Mouse (Mus musculus) forebrain, embryonic 11.5 days (tissue): Measurements from ENCODE around the gene Catsperg2. TPM values are rescaled to one million over a fixed set of nuclear protein-coding genes. Genes with fewer than 3 reads are reported as not detected.
"Not testable (repeated sequence)": the region's sequence is repeated elsewhere in the genome, so short reads cannot be mapped to it uniquely, and the experiment has no call there.

ENCODE experiments used
- ATAC-seq: fragments of 200-750 bp; cut with Nextera tagmentation; replicated peaks from 2 replicates; pipeline ENCODE4 v1.8.0; 2017; ENCODE audit warnings: moderate TSS enrichment; ENCODE audit not compliant: low FRiP score
- DNase-seq: peaks from one replicate; pipeline ENCODE4 v3.0.0-alpha.2; 2017; ENCODE audit warnings: low spot score
- H3K27ac ChIP-seq: fragments of 300-500 bp; sonication (generic); 2 replicates; pipeline ENCODE4 v1.5.1; 2014; ENCODE audit warnings: low read depth, low read length
- H3K27me3 ChIP-seq: fragments of 300-500 bp; sonication (generic); 2 replicates; pipeline ENCODE4 v1.6.1; 2014; ENCODE audit warnings: mild to moderate bottlenecking, low read length, mixed read lengths; ENCODE audit not compliant: control insufficient read depth, insufficient read depth
- H3K36me3 ChIP-seq: fragments of 300-500 bp; sonication (generic); 2 replicates; pipeline ENCODE4 v1.6.1; 2014; ENCODE audit warnings: mild to moderate bottlenecking, low read length, moderate library complexity, mixed read lengths; ENCODE audit not compliant: control insufficient read depth, insufficient read depth
- H3K4me1 ChIP-seq: fragments of 300-500 bp; sonication (generic); replicated peaks from 2 replicates; pipeline ENCODE4 v1.6.1; 2014; ENCODE audit warnings: low read length, mixed read lengths; ENCODE audit not compliant: control insufficient read depth, insufficient read depth
- H3K4me2 ChIP-seq: fragments of 300-500 bp; sonication (generic); 2 replicates; pipeline ENCODE4 v1.6.1; 2014; ENCODE audit warnings: low read depth, mild to moderate bottlenecking, low read length, moderate library complexity, mixed read lengths; ENCODE audit not compliant: severe bottlenecking
- H3K4me3 ChIP-seq: fragments of 300-500 bp; sonication (generic); 2 replicates; pipeline ENCODE4 v1.5.1; 2014; ENCODE audit warnings: low read depth, low read length
- H3K9ac ChIP-seq: fragments of 300-500 bp; sonication (generic); 2 replicates; pipeline ENCODE4 v1.6.1; 2014; ENCODE audit warnings: low read length
- H3K9me3 ChIP-seq: fragments of 300-500 bp; sonication (generic); 2 replicates; pipeline ENCODE4 v1.6.1; 2016; ENCODE audit warnings: low read length, mixed read lengths; ENCODE audit not compliant: control insufficient read depth
- WGBS: fragments of 180-500 bp; shearing (Covaris S2); extraction: QIAGEN DNeasy Blood & Tissue Kit; methylation state at CpG from one replicate; pipeline ENCODE4 v1.1.7; 2014; 5-methylcytosine and 5-hydroxymethylcytosine counted together
- polyA plus RNA-seq: library from polyadenylated mRNA; unstranded; fragments of >200 nt; fragmentation: Nextera tagmentation; extraction: Ambion mirVana; gene quantifications from 2 replicates; pipeline ENCODE4 v1.2.1, GENCODE M21; 2014

Gene Catsperg2
- 0.11 TPM in 1 of 2 replicates, not detected in the other for polyA plus RNA-seq

GRCm38 (mm10) chr7:29726860-29727259 is at the start of gene Catsperg2:
Catsperg2 (minus strand) TSS chr7:29727032.
- not testable (repeated sequence) for H3K27me3 ChIP-seq, H3K9me3 ChIP-seq, H3K4me1 ChIP-seq, H3K4me2 ChIP-seq, H3K4me3 ChIP-seq, H3K36me3 ChIP-seq, ATAC-seq, DNase-seq, H3K27ac ChIP-seq, H3K9ac ChIP-seq
- 64% methylated on average over 11 of the region's 11 CpGs for WGBS

DNA sequence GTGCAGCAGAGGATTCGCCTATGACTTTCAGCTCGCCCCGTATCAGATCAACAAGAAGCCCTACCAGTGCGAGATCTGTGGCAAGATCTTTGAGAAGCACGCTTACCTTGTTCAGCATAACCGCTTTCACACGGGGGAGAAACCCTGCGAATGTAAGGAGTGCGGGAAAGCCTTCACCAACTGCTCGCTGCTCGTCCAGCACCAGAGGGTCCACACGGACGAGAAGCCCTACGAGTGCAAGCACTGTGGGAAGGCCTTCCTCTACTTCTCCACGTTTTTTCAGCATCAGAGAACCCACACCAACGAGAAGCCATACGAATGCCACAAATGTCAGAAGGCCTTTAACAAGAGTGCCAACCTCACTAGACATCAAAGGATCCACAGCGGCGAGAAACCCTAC is 49.7 kb upstream of the Catsperg2 start:
- Histone ChIP-seq H3K36me3 (peaks cover 30% of the 10 kb centered on the region), H3K27me3 (no peaks in the 10 kb centered on the region), H3K9ac (no peak overlapping the region), H3K4me1 (no peaks in the 10 kb centered on the region), H3K4me3 (no peak overlapping the region), H3K27ac (no peak overlapping the region), H3K4me2 (no peak overlapping the region), H3K9me3 (no peaks in the 10 kb centered on the region)
- DNase-seq: no peak
- ATAC-seq: no peak
- 96% methylated on average over 19 of the region's 19 CpGs for WGBS

- Histone ChIP-seq H3K4me2 (no peak overlapping the region), H3K9me3 (no peaks in the 10 kb centered on the region), H3K4me3 (no peak overlapping the region), H3K36me3 (peaks cover 30% of the 10 kb centered on the region), H3K27me3 (no peaks in the 10 kb centered on the region), H3K9ac (no peak overlapping the region), H3K27ac (no peak overlapping the region), H3K4me1 (no peaks in the 10 kb centered on the region; the same call in 1 of the 2 replicates)
- ATAC-seq (no peak), DNase-seq (no peak)
- 91% methylated on average over 3 of the region's 3 CpGs for WGBS
Measured at GRCm38 (mm10) chr7:29774371-29774770, 47.5 kb upstream of the Catsperg2 start.

- Histone ChIP-seq H3K9me3 (no peaks in the 10 kb centered on the region), H3K9ac (no peak overlapping the region), H3K4me1 (no peaks in the 10 kb centered on the region; the same call in 1 of the 2 replicates), H3K4me2 (no peak overlapping the region), H3K36me3 (peaks cover 27% of the 10 kb centered on the region), H3K27ac (no peak overlapping the region), H3K27me3 (no peaks in the 10 kb centered on the region), H3K4me3 (no peak overlapping the region)
- ATAC-seq (no peak), DNase-seq (no peak)
- WGBS: 91% methylated on average over 7 of the region's 7 CpGs
Measured at GRCm38 (mm10) chr7:29773503-29773902, 46.7 kb upstream of the Catsperg2 start.

- 9% methylated on average over 10 of the region's 10 CpGs for WGBS
- DNase-seq (no peak), ATAC-seq (no peak)
- Histone ChIP-seq H3K9me3 (no peaks in the 10 kb centered on the region), H3K4me2 (peak overlapping the region; percentile 71), H3K4me1 (no peaks in the 10 kb centered on the region; the same call in 1 of the 2 replicates), H3K36me3 (no peaks in the 10 kb centered on the region; the same call in 1 of the 2 replicates), H3K27ac (0 out of 2 replicates have a peak overlapping the region, but pooled peaks have one; percentile 27), H3K9ac (peak overlapping the region; percentile 80), H3K27me3 (no peaks in the 10 kb centered on the region), H3K4me3 (peak overlapping the region; percentile 75)
Measured at GRCm38 (mm10) chr7:29768980-29769379, 42.1 kb upstream of the Catsperg2 start.

DNA sequence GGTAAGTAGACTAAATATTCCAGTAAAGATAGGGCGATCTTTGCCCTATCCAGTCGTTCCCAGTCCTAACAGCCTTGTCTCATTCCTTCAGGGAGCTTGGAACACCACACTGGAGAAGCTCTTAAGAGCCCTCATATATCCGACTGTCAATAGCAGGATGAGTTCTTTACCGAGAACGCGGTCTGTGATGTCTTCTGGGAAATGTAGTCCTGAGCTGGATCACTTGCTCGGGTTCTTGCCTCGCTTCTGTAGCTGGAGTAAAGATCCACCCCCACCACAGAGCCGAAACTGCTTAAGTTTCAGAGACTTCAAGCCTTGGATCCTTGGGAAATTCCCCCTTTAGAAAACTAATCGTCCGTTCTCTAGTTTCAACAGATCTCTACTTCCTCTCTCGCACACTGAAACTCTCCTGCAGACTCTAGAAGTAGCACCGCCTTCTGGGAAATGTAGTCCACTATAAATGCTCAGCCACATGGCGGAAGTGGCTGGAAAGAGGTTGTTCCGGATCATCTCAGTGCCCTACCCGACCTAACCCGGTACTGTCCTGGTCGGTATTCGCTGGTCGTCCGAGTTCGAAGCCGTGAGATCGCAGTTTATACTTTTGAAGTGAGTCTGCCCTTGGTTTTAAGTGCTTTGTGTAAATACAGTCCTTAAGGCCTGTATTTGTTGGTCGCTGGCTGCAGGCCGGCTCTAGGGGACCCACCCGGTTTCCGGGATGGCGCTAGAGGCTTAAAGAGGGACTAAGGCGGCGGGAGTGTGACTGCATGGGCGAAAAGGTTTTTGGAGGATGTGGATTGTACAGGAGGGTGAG is 41.5 kb upstream of the Catsperg2 start, which contains the start of gene Zfp84:
TSS of gene Zfp84 (plus strand) at position 463 of the 811 bp plus-strand sequence.
- Histone ChIP-seq H3K27ac (0 out of 2 replicates have a peak within 1 kb of the TSS, but pooled peaks have one; percentile 37), H3K9me3 (no peaks in the 10 kb centered on the region), H3K4me2 (peak within 1 kb of the TSS; percentile 71), H3K4me1 (no peaks in the 10 kb centered on the region; the same call in 1 of the 2 replicates), H3K27me3 (no peaks in the 10 kb centered on the region), H3K36me3 (no peaks in the 10 kb centered on the region; the same call in 1 of the 2 replicates), H3K9ac (peak within 1 kb of the TSS; percentile 80), H3K4me3 (peak within 1 kb of the TSS; percentile 75)
- ATAC-seq (peak; percentile 96), DNase-seq (peak; percentile 85)
- WGBS: under 1% methylated on average over 32 of the region's 32 CpGs

- H3K27ac ChIP-seq: no peak overlapping the region
Measured at GRCm38 (mm10) chr7:29767058-29767686, 40.3 kb upstream of the Catsperg2 start.

DNA sequence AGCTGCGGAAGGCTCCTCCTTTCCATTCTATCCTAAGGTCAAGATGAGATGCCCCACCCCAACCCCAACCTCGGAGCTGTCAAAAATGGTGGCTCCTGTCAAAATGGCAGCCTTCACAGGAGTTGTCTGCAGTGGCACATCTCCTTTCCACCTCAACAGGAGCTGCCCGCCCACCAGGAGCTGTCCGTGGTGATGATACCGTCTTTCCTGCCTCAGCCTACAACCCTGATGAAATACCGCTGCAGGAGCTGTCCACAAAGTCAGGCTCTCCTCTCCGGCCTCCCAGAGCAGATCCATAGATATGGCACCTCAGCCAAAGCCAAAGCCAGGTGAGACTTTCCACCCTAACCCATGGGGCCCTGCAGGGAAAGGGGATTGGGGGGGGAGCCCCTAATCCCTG is 37.9 kb upstream of the Catsperg2 start:
- Histone ChIP-seq H3K4me3 (no peak overlapping the region), H3K4me1 (no peaks in the 10 kb centered on the region; the same call in 1 of the 2 replicates), H3K36me3 (no peaks in the 10 kb centered on the region), H3K4me2 (no peak overlapping the region), H3K9me3 (no peaks in the 10 kb centered on the region), H3K27me3 (no peaks in the 10 kb centered on the region), H3K9ac (no peak overlapping the region), H3K27ac (no peak overlapping the region)
- no peak for DNase-seq
- 83% methylated on average over 7 of the region's 7 CpGs for WGBS
- no peak for ATAC-seq

More at GRCm38 (mm10) chr7:29767058-29767686, 40.3 kb upstream of the Catsperg2 start:
- Histone ChIP-seq H3K27me3 (no peaks in the 10 kb centered on the region), H3K9ac (peak overlapping the region; percentile 55), H3K4me1 (no peaks in the 10 kb centered on the region; the same call in 1 of the 2 replicates), H3K4me2 (peak overlapping the region; percentile 71), H3K9me3 (no peaks in the 10 kb centered on the region), H3K4me3 (peak overlapping the region; percentile 75), H3K36me3 (no peaks in the 10 kb centered on the region; the same call in 1 of the 2 replicates)
- ATAC-seq (peak; percentile 58), DNase-seq (peak; percentile 82)
- under 1% methylated on average over 15 of the region's 15 CpGs for WGBS
